Mouse (Mus musculus): Measurements from ENCODE around the gene Coro1a.
A peak's percentile ranks its signal among the peaks of the same experiment; 100 is the strongest.

Gene Coro1a

DNA sequence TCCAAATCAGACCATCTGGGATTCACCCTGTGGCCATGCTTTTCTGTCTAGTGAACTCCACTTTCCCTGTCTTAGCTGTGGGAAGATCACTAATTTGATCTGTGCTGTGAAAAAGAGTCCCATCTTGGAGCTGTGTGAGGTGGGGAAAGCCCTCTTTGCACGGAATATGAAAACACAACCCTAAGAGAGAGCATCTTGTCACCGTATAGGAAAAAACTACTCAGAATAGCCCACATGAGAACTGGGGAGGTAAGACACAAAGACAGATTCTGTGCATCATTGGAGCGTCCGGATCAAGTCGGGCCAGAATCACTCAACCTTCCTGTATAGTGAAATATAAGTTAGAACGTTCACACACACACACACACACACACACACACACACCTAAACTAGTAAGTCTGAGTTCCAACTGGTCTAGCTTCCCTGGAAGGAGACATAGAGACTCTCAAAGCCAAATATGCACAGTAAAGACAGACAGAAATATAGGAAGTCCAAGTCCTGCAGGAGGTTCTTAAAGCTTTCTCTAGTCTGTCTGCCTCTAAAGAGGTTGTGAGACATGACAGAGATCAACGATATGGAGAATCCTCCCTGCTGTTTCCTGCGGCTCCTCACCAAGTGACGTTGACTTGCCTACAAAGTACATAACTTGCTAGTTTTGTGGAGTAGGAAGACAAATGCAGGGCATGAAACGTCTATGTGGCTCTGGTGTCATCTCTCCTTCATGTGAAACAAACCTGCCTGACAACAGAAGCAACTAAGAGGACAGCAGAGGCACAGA lies 777 bp upstream of the Coro1a start:
- no peak for DNase-seq (ENCODE audit: low read depth, low spot score)

DNA sequence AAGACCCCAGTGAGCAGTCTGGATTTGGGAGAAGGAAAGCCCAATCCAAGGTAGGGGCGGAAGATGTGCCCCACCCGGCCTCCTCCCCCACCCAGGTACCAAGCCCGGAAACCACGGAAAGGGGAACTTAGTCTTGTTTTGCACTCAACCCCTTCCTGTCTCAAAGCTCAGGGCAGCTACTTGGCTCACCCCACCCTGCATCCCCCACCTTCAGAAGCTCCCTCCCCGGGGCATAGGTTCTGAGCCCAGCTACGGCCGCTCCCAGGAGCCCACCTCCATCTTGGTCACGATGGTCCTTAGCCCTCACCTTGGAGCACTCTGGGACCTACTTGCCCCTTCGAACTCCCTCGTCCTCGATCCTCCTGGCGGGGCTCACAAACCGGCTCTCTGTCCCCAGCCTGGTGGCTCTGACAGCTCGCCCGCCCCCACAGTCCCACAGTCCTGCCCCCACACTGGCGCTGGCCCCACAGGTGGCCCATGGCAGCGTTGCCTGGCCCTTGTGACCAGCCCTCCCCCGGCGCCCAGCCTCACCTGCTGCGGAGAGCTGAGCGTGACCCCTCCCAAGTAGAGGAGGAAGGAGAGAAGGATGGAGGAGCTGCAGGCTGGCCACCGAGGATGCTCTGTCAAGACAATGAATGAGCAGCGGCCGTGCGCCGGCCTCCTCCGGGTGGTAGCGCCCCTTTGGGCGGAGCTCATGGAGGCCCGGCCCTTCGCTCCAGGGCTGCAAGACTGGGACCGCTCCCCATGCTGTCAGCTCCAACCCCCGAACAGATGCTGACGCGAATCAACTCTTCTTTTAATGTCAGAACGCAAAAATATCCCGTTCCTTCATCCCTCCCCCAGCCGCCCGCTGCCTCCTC lies 3.2 kb downstream of the Coro1a start:
- DNase-seq (ENCODE audit: low read depth, low spot score): peak; percentile 69

DNA sequence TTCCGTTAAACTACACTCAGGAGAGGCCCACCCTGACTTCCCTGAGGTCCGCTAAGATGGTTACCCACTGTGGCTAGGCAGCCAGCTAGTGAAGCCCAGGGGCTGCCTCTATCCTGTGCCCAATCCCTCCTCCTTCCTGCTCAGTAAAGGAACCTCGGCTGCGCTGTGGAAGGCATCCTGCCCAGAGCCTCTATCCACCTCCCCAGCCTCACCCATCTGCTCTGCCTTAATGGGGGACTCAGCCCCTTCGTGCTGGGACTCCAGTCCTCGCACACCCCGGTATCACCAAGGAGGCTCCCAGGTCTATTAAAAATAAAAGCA lies 3.9 kb downstream of the Coro1a start:
- no peak for DNase-seq (ENCODE audit: low read depth, low spot score)

DNA sequence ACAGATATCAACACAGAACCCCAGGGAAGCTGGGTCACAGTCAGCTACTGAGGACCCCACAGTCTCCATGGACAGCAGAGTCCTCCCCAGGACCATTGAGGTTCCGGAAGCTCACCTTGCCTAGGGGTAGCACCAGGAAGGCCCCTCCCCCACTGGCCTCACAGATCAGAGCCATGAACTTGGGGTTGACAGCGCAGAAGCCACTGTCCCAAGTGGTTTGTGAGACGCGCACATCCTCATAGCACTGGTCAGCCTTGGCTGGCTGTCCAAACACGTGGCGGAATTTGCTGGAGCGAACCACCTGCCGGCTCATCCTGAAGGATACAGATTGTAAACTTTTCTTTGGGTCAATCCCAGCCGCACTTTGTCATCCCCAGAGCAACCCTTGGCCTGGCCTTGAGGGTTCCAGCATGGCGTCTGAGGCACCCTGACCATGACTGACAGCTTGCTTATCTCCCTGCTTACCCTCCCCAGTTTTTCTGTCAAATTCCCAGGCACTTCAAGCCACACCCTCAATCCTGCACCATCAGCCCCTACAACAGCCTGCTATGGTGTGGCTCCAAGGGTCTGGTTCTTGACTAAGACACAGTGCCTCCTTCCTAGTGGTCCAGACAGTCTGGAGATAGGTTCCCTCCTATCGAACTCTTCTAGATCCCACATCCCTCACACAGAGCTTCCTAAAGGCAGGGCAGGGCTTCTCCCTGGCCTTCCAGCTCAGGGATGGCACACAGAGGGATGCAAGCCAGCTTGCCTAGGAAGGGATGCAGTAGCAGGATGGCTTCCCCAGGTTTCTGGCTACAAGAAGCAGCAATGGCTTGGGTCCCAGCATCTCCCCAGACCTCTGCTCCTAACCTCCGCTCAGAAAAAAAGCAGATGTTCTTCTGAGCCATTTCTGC lies 4.5 kb downstream of the Coro1a start:
- DNase-seq (ENCODE audit: low read depth, low spot score): no peak

DNA sequence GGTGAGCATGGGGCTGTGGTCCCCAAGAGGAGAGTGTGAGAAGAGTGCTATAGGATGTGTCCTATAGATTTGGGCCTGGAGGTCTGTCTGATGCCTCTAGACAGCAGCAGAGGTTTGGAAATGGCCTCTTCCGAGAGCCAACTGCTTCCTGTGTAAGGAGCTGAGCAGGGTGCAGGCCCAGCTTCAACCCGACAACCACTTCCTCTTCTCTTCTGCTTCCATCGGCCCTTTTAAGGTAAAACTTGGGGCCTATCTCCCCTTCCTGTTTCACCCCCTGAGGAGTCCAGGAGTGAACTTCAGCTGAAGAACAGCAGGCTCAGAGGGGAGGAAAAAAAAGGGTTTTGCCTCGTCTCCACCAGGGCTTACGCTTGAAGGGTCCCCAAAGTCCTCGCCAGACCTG lies 5.2 kb downstream of the Coro1a start:
- DNase-seq (ENCODE audit: low read depth, low spot score): no peak

DNA sequence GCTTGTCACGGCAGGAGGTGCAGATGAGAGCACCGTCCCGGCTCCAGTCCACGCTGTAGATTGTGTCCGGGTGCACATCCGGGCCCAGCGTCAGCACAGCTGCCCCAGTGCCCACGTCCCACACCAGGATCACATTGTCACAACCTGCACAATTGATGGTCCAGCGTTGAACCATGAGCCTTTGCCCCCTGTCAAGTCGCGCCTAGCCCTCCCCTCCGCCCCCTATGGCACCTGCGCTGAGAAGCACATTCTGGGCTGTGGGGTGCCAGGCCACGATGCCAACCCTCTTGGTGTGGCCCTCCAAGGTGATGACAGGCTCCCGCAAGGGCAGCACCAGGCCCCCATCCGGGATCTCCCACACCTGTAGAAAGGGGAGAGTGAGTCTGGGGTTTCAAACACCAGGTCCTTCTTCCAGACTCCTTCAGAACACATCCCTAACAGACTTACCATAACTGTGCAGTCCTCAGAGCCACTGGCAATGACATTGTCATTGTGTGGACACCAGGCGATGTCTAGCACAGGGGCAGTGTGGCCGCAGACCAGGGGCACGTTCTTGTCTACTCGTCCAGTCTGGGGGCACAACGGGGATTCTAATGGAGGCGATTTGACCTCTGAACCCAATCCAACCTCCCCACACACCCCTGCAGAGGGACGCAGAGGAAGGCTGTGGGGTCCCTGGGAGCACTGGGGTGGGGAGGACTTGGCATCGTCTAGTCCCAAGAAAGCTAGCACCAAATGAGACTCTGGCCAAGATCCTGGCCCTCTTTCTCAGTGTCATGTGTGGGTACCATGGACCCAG lies 5.8 kb downstream of the Coro1a start:
- DNase-seq (ENCODE audit: low read depth, low spot score): no peak

DNA sequence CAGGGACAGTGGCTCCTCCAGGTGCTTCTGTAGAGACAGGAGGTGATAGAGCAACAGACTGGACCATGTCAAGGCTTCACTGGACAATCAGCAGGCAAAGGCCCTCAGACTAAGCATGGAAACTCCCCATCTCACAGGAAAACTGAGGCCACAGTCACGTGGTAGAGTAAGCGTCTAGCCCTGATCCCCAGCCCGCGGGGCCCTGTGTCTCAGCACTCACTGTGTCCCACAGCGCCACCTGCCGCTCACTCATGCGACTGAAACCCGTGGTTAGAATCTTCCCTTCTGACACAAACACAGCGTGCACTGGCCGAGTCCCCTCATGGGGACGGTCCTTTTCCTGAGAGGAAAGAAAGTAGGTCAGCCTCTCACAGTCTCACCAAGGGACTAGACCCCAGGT lies 6.5 kb downstream of the Coro1a start:
- DNase-seq (ENCODE audit: low read depth, low spot score): no peak

DNA sequence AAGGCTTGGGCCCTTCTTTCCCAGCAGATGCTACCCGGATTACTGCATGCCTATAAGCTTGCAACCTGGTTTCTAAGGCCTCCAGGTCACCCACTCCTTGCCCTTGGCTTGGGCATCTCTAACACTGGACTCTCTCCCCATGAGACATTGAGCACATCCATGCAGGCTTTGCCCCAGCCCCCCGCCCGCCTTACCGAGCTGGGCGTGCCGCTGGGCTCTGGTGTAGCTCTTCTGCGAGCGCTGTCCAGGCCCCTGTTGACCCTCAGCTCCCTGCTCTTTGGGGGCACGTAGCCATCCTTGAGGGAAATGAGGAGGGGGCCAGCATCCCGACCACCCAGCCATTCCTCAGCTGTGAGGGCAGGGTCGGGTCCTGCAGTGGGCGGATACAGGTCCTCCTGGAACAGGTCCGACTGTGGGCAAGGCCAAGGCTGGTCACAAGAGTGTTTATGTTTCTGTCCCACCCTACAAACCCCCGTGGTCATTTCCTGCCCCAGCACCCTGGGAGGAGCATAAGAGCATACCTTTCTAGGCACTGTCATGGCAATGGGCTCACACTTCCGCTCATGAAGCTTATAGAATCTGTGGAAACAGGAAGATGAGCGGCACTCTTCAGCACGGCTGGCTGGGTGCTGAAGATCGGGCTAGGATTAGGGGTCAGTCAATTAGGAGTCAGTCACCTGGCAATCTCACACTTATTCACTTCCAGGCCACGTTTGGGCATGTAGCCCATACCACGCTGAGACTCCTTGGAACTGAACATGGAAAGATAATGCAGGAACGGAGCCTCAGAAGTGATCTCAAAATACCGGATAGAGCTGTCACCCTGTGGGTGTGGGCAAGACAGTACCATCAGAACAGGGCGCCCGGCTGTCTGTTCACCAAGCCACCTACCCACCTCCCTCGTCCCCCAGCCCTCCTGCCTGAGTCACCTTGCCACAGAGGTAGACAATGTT lies 7.2 kb downstream of the Coro1a start:
- DNase-seq (ENCODE audit: low read depth, low spot score): no peak

DNA sequence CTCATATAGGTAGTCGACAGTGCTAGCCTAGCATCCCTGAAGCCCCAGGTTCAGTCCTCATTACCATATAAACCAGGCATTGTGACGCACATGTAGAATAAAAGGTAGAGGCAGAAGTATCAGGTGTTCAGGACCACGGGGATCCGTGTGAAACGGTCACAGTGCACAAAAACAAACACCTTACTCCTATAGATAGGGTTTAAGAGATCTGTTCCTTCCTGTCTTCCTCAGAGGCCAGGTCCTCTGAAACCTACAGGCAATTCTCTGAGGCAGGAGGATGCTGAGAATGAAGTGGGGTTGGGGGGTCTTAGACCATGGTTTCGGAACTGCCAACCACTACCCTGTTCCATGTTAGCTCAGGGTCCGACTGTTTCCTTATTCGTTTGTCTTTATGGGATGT lies 9.7 kb downstream of the Coro1a start:
- no peak for DNase-seq (ENCODE audit: low read depth, low spot score)

DNA sequence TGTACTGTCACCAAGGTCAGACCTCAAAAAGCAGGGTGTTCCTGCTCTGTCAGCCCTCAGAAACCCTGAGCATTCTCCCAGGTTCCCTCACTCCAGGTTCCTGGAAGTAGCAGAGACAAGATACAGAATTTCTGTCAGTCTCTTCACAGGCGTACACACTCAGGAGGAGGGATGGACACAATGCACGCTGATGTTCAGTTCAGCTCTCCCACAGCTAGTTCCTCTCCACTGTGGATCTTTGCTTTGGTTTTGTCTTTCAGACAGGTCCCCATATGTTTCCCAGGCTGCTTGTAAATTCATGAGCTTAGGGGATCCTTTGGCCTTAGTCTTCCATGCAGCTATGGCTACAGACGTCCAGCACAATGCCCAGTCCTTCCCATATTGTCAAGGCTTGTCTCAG lies 10.7 kb downstream of the Coro1a start:
- no peak for DNase-seq (ENCODE audit: low read depth, low spot score)

DNA sequence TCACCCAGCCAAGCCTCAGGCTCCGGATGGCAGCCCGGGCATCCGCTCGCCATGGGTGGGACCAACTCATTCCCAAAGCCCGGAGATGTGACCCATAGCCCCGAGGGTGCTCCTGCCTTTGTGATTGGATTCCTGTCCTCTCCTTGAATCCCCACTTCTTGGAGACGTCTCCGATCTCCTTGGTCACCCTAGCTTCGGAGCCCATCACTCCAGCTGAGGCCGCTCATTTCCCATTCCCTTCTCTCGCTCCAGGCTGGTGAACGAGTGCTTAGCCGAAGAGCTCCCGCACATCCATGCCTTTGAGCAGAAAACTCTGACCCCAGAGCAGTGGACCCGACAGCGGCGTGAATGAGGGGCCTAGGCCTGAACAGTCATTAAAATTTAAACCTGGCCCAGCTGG lies 11.3 kb downstream of the Coro1a start:
- DNase-seq (ENCODE audit: low read depth, low spot score): no peak

DNA sequence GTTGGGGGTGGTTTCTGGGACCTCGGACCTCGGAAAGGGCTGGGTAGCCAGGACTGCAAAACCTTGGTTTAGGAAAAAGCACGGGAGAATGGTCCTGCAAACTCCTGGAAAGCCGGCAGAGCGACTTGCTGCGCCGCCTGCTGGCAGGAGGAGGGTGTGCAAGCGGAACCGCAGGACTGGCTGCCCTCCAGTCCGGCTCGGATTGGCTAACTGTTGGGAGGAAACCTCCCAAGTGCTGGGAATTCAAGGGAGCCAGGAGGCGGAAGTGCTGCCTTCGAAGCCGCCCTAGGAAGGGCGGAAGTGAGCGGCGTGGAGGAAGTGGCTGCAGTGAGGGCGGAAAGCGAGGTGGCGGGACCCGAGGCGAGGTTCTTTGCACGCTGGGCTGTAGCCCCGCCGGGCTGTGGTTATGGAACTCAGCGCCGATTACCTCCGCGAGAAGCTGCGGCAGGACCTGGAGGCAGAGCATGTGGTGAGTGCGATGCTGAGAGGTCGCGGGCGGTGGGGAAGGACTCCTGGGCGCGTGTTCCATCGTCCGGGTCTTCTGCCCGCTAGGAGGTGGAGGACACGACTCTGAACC lies 11.9 kb downstream of the Coro1a start, which contains the start of gene Slx1b:
TSS of gene Slx1b (minus strand) at position 154 of the 577 bp plus-strand sequence.
- peak; percentile 95 for DNase-seq (ENCODE audit: low read depth, low spot score)

DNA sequence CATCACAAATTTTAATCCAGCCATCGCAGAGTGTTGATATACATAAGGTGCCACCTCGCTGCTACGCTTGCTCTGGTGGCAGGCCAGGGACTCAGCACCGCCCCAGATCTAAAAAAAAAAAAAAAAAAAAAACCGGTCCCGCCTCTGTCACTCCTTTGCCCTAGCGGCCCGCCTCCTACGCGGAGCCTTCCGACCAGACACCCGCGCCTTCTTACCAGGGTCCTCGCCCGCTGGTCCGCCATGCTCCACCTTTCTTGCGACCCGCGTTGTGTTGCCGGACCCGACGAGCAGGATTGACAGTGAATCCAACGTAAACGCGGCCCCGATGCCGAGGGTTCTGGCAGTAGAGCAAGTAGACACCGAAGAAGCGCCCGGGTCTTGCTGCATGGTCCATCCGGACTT lies 12.4 kb downstream of the Coro1a start, which contains the start of gene Bola2:
TSS of gene Bola2 (plus strand) at position 192 of the 402 bp plus-strand sequence.
- no peak for DNase-seq (ENCODE audit: low read depth, low spot score)

DNA sequence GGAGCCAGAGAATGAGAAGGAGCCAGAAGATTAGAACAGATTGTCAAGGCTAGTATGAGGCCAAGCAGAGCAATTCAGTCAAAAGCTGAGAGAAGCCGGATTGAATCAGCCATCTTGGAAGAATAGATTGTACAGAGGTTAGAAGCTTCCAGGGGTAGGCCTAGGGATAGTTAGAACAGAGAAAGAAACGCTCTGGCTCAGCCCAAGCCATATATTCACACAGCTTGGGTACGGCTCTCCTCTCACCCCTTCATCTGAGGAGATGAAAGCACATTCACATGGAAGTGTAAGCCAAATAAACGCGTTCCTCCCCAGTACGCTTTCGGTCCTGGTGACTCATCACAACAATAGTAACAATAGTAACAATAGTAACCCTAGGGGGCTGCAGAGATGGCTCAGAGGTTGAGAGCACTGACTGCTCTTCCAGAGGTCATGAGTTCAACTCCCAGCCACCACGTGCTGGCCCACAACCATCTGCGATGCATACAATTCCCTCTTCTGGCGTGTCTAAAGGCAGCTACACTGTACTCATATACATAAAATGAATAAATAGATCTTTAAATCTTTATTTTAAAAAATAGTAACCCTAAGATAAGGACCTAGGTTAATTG lies 13.0 kb downstream of the Coro1a start:
- no peak for DNase-seq (ENCODE audit: low read depth, low spot score)

DNA sequence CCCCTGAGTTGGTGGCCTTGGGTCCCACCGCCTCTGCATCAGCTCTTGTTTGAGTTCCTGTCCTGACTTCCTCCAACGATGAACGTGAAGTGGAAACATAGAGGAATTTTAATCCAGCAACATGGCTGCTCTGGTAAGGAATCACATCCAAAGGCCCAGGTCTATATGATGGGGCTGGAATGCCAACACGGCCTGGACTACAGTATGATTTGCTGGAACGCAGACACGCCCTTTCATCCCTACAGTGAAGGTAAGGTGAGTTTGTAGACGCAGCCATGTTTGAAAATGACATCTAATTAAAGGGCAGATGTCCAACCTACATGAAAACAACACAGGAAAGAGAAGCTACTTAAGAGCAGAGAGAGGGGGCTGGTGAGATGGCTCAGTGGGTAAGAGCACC lies 13.8 kb downstream of the Coro1a start:
- no peak for DNase-seq (ENCODE audit: low read depth, low spot score)

DNA sequence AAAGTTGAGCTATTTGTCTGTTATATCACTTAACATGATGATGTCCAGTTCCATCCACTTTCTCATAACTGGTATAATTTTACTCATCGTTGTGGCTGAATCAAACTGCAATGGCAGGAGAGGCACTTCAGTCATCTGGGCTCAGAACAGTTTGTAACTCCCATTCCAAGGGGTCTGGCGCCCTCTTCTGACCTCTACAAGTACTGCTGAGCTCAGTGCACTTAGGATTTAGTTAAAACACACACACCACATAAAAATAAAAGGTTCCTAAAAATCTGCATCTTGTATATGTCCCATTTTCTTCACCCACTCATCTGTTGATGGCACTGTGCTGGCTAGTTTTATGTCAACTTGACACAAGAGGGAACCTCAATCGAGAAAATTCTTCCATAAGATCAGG lies 14.3 kb downstream of the Coro1a start:
- no peak for DNase-seq (ENCODE audit: low read depth, low spot score)

DNA sequence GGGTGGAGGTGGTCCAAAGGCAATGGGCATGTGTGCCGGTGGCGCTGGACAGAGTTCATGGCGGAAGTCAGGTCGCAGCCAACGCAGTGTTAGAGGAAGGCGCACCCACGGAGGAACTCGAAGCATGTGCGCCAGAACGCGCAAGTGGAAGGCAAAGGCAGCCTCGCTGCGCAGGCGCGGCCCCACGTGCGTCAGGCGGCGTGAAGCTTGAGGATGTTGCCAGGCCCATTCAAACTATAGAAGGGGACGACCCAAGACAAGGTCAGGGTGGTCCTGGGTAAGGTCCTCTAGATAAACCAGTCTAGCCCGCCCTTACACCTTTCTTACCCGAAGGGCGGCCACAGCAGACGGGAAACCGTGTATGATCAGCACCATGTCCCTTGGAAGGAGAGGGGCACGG lies 15.2 kb downstream of the Coro1a start:
- no peak for DNase-seq (ENCODE audit: low read depth, low spot score)

DNA sequence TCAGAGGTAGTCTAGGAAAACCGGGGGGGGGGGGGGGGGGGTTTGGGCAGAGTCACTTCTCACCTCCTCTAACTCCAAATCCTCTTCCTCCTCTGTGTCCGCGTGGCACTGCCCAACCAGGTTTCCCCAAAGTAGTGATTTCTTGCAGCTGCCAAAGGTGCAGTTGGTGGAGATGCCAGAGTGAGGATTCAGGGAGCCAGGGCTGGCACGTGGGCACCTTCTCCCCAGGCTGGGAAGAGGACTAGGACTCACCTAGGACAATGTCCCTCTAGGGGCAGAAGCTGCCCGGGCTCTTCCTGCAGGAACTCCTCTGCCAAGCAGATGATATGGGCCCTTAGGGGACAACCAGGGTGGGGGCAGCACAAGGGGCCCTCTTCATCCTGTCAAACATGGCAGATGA lies 15.9 kb downstream of the Coro1a start:
- DNase-seq (ENCODE audit: low read depth, low spot score): no peak

DNA sequence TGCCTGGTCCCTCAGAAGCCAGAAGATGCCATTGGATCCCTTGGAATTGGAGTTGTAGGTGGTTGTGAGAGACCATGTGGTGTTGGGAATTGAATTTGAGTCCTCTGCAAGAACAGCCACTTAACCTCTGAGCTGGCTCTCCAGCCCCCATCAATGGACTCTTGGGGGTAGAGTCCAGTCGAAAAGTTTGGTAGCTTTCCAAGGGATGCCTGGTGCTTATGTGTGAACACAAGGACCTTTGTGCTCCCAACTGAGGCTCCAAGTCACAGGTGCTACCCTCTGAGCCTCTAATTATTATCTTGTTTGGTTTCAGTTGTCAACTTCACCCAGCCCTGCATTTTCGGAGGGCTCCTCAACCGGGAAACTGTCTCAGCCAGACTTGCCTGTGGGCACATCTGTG lies 16.9 kb downstream of the Coro1a start:
- DNase-seq (ENCODE audit: low read depth, low spot score): no peak
